Mouse (Mus musculus) midbrain, embryonic 10.5 days (tissue): Measurements from ENCODE around the gene Acss2. TPM values are rescaled to one million over a fixed set of nuclear protein-coding genes. Genes with fewer than 3 reads are reported as not detected.

ENCODE experiments used
- DNase-seq: peaks from one replicate; pipeline ENCODE4 v3.0.0-alpha.2; 2017; ENCODE audit warnings: low spot score
- H3K27ac ChIP-seq: fragments of 300-500 bp; sonication (generic); replicated peaks from 2 replicates; pipeline ENCODE4 v1.5.1; 2016; ENCODE audit warnings: mild to moderate bottlenecking
- H3K27me3 ChIP-seq: fragments of 300-500 bp; sonication (generic); 2 replicates; pipeline ENCODE4 v1.6.1; 2016; ENCODE audit warnings: low read depth, mild to moderate bottlenecking; ENCODE audit not compliant: poor library complexity, severe bottlenecking
- H3K36me3 ChIP-seq: fragments of 300-500 bp; sonication (generic); 2 replicates; pipeline ENCODE4 v1.6.1; 2016; ENCODE audit warnings: mild to moderate bottlenecking, moderate library complexity
- H3K4me1 ChIP-seq: fragments of 300-500 bp; sonication (generic); 2 replicates; pipeline ENCODE4 v1.6.1; 2016
- H3K4me3 ChIP-seq: fragments of 300-500 bp; sonication (generic); 2 replicates; pipeline ENCODE4 v1.5.1; 2016; ENCODE audit warnings: mild to moderate bottlenecking, moderate library complexity
- H3K9me3 ChIP-seq: fragments of 300-500 bp; sonication (generic); replicated peaks from 2 replicates; pipeline ENCODE4 v1.6.1; 2016; ENCODE audit warnings: mild to moderate bottlenecking
- WGBS: fragments of 180-500 bp; shearing (Covaris S2); methylation state at CpG from one replicate; pipeline ENCODE4 v1.1.7; 2016; 5-methylcytosine and 5-hydroxymethylcytosine counted together
- polyA plus RNA-seq: library from polyadenylated mRNA; unstranded; fragments of >200 nt; fragmentation: Nextera tagmentation; extraction: Ambion mirVana; gene quantifications from 2 replicates; pipeline ENCODE4 v1.2.1, GENCODE M21; 2016

The Acss2 gene
- polyA plus RNA-seq, 1 experiment from 2014 or later: 15.9 TPM

- no peak for DNase-seq
- Histone ChIP-seq H3K36me3 (no peaks in the 10 kb centered on the region), H3K9me3 (no peaks in the 10 kb centered on the region), H3K4me3 (no peak overlapping the region), H3K27me3 (no peaks in the 10 kb centered on the region), H3K27ac (peak overlapping the region; percentile 38; the same call in 1 of the 2 replicates), H3K4me1 (peaks cover 10% of the 10 kb centered on the region)
- WGBS: 88% methylated on average over 4 of the region's 4 CpGs
Observed at GRCm38 (mm10) chr2:155606360-155606759, 88.6 kb downstream of the Acss2 start.

DNA sequence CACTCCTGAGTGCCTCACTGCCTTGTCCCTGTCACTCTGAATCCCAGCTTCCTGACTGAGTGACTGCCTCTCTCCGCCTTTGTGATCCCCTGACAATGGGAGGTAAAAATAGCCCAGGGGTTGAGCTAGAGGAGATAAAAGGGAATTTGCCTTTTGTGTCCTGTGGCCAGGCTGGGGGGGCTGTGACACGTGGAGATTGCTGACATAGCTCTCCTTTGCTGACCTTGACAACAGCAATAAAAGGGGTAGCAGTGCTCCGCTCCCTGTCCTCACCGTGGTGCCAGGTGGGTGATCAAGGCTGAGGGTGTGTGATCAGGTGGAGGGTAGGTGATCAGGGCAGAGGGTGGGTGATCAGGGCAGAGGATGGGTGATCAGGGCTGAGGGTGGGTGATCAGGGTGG, 93.2 kb downstream of the Acss2 start, which contains the start of gene Myh7b:
Gene Myh7b, plus strand, starts transcription at position 235 of the 400 bp plus-strand sequence.
- Histone ChIP-seq H3K4me1 (peaks cover 20% of the 10 kb centered on the region), H3K9me3 (no peaks in the 10 kb centered on the region), H3K4me3 (no peak within 1 kb of the TSS), H3K27me3 (peaks cover 27% of the 10 kb centered on the region), H3K36me3 (no peaks in the 10 kb centered on the region), H3K27ac (no peak within 1 kb of the TSS)
- no peak for DNase-seq
- 42% methylated on average over 4 of the region's 4 CpGs for WGBS

DNA sequence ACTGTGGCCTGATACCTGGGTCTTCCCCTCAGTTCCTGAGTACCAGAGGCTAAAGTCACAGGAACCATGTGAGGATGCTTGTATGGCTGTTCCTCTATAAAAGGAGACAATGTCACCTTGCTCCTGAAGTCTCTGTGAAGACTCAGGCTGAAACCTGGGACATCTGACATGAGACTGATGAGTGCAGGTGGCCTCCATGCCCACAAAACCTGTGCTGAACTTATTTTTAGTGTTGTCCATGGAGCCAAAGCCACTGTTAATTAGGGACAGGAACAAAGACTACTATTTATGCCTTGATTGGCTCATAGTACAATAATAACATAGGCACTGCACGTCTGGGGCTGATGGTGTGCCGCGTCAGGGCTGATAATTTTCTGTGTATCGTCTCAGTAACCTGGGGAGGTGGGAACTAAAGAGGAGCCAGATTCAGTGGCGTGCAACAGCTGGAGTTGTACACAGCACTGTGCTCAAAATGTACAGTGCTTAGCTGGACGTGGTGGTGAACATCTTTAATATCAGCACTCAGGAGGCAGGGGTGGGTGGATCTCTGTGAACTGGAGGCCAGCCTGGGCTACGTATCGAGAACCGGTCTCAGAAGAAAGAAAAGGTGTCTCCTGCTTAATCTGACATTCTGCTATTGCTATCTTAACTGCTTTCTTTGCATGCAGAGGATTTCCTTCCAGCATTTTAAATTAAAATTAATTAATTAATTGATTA, 94.2 kb downstream of the Acss2 start:
- DNase-seq: no peak
- Histone ChIP-seq H3K9me3 (no peaks in the 10 kb centered on the region), H3K27me3 (peaks cover 27% of the 10 kb centered on the region), H3K4me1 (peaks cover 20% of the 10 kb centered on the region), H3K36me3 (no peaks in the 10 kb centered on the region), H3K4me3 (no peak overlapping the region), H3K27ac (no peak overlapping the region)
- WGBS: 90% methylated on average over 9 of the region's 9 CpGs

- H3K4me3 ChIP-seq: peak overlapping the region; percentile 50
- no peaks in the 10 kb centered on the region for H3K9me3 ChIP-seq
- H3K27ac ChIP-seq: peak overlapping the region; percentile 64
- 4% methylated on average over 20 of the region's 20 CpGs for WGBS
- peak; percentile 45 for DNase-seq
- peaks cover 27% of the 10 kb centered on the region for H3K27me3 ChIP-seq
- no peaks in the 10 kb centered on the region for H3K36me3 ChIP-seq
- H3K4me1 ChIP-seq: peaks cover 20% of the 10 kb centered on the region
Observed at GRCm38 (mm10) chr2:155613326-155613755, 95.6 kb downstream of the Acss2 start.

DNA sequence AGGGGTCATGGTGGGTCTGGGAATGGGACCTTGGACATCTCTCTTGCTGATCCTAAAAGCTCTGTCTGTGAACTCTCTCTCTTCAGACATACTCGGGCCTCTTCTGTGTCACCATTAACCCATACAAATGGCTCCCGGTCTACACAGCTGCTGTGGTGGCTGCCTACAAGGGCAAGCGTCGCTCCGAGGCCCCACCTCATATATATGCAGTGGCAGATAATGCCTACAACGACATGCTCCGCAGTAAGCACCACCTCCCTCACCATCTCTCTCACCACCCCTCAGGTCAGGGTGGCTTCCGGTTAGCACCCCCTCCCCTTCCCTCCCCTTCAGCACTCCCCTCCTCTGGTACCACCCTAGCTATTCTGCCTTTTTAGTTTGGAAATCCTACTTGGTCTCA, 96.2 kb downstream of the Acss2 start:
- Histone ChIP-seq H3K4me3 (peak overlapping the region; percentile 50; the same call in 1 of the 2 replicates), H3K9me3 (no peaks in the 10 kb centered on the region), H3K4me1 (peaks cover 20% of the 10 kb centered on the region), H3K27ac (no peak overlapping the region), H3K27me3 (peaks cover 27% of the 10 kb centered on the region), H3K36me3 (no peaks in the 10 kb centered on the region)
- DNase-seq: no peak
- WGBS: 74% methylated on average over 8 of the region's 8 CpGs

DNA sequence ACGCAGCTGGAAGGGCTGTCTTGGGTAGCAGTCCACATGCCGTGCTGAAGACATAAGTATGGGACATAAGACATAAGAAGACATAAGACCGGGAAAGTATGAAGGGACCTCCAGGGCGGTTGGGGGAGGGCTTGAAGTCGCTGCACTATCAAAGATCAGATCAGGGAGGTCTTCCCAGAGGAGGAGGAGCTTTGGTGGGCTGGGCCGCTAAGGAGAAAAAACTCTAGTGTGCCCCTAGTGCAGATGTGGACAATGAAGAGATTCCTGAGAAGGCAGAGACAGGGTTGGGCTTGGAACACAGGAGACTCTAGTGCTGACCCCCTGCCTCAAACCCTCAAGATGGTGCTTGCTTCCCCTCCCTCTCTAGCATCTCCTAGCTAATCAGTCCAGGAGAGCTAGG, 99.2 kb downstream of the Acss2 start:
- no peak overlapping the region for H3K27ac ChIP-seq
- 58% methylated on average over 6 of the region's 6 CpGs for WGBS

DNA sequence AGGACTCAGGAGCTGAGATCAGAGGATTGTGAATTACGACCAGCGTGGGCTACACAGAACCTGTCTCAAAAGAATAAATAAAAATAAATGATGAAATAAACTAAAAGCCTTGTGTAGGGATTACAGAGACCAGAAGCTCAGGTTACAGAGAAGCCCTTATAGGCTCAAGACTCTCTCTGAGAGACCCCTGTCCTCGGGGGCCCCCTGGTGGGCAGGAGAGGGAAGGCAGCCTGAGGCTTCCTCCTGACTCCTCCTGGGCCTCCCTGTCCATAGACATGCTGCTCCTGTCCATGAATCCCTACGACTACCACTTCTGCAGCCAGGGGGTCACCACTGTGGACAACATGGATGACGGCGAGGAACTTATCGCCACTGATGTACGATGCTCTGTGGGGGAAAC, 102.1 kb downstream of the Acss2 start:
- no peak overlapping the region for H3K4me3 ChIP-seq
- H3K4me1 ChIP-seq: peaks cover 12% of the 10 kb centered on the region
- no peaks in the 10 kb centered on the region for H3K9me3 ChIP-seq
- H3K27ac ChIP-seq: no peak overlapping the region
- no peaks in the 10 kb centered on the region for H3K36me3 ChIP-seq
- 21% methylated on average over 8 of the region's 8 CpGs for WGBS
- DNase-seq: peak; percentile 87
- peaks cover 22% of the 10 kb centered on the region; the same call in 1 of the 2 replicates for H3K27me3 ChIP-seq

More for the DNA sequence above, 99.2 kb downstream of the Acss2 start:
- Histone ChIP-seq H3K4me1 (peaks cover 20% of the 10 kb centered on the region), H3K27me3 (peaks cover 30% of the 10 kb centered on the region), H3K36me3 (no peaks in the 10 kb centered on the region), H3K4me3 (no peak overlapping the region), H3K9me3 (no peaks in the 10 kb centered on the region)
- DNase-seq: no peak

GRCm38 (mm10) chr2:155622606-155623005, 104.9 kb downstream of the Acss2 start:
- H3K36me3 ChIP-seq: no peaks in the 10 kb centered on the region
- 30% methylated on average over 11 of the region's 11 CpGs for WGBS
- no peak overlapping the region for H3K27ac ChIP-seq
- peaks cover 20% of the 10 kb centered on the region for H3K4me1 ChIP-seq
- no peaks in the 10 kb centered on the region for H3K9me3 ChIP-seq
- H3K27me3 ChIP-seq: peaks cover 46% of the 10 kb centered on the region
- H3K4me3 ChIP-seq: no peak overlapping the region
- DNase-seq: no peak

DNA sequence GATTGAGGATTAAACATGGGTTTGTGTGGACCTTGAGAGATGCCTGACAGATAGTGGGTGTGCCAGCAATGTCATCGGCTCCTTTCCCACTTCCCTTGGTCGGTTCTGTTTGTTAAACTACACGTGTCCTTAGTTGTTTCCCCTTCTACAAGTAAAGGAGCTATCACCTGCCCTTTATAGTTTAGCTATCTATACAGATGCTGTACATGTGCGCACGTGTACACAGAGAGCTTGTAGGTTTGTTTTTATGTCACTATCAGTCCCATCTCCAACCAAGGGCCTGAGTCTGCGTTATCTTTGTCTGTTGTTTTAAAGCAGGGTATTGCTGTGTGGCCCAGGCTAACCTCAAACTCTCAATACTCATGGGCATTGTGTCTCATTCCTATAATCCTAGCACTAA, 106.2 kb downstream of the Acss2 start:
- Histone ChIP-seq H3K27me3 (peaks cover 60% of the 10 kb centered on the region), H3K36me3 (no peaks in the 10 kb centered on the region)

GRCm38 (mm10) chr2:155624730-155625129, 107.0 kb downstream of the Acss2 start:
- H3K4me1 ChIP-seq: peaks cover 31% of the 10 kb centered on the region
- H3K9me3 ChIP-seq: no peaks in the 10 kb centered on the region
- no peak overlapping the region for H3K4me3 ChIP-seq
- no peaks in the 10 kb centered on the region for H3K36me3 ChIP-seq
- no peak overlapping the region for H3K27ac ChIP-seq
- peak; percentile 36 for DNase-seq
- peaks cover 67% of the 10 kb centered on the region for H3K27me3 ChIP-seq
- WGBS: 39% methylated on average over 10 of the region's 10 CpGs

More for the DNA sequence above, 106.2 kb downstream of the Acss2 start:
- WGBS: 91% methylated on average over 6 of the region's 6 CpGs
- Histone ChIP-seq H3K4me1 (peaks cover 27% of the 10 kb centered on the region), H3K9me3 (no peaks in the 10 kb centered on the region), H3K27ac (no peak overlapping the region), H3K4me3 (no peak overlapping the region)
- no peak for DNase-seq

DNA sequence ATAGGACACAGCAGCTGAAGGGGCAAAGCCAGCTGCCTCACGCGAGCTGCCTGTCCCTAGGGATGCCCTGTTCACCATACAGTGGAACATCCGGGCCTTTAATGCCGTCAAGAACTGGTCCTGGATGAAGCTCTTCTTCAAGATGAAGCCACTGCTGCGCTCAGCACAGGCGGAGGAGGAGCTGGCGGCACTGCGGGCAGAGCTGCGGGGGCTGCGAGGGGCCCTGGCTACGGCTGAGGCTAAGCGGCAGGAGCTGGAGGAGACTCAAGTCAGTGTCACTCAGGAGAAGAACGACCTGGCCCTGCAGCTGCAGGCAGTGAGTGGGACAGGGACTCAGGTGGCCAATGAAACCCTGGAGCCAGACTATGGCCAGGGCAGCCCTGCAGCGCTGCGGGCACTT, 108.5 kb downstream of the Acss2 start:
- H3K9me3 ChIP-seq: no peaks in the 10 kb centered on the region
- H3K27me3 ChIP-seq: peaks cover 77% of the 10 kb centered on the region
- no peak for DNase-seq
- H3K36me3 ChIP-seq: peaks cover 6% of the 10 kb centered on the region; the same call in 1 of the 2 replicates
- no peak overlapping the region for H3K27ac ChIP-seq
- no peak overlapping the region for H3K4me3 ChIP-seq
- 51% methylated on average over 15 of the region's 15 CpGs for WGBS
- peaks cover 43% of the 10 kb centered on the region for H3K4me1 ChIP-seq

GRCm38 (mm10) chr2:155627030-155627738, 109.4 kb downstream of the Acss2 start:
- peak; percentile 83 for DNase-seq
- Histone ChIP-seq H3K27me3 (peaks cover 86% of the 10 kb centered on the region), H3K27ac (no peak overlapping the region), H3K9me3 (no peaks in the 10 kb centered on the region), H3K4me1 (peaks cover 50% of the 10 kb centered on the region), H3K4me3 (no peak overlapping the region), H3K36me3 (peaks cover 14% of the 10 kb centered on the region)
- WGBS: 49% methylated on average over 21 of the region's 21 CpGs

DNA sequence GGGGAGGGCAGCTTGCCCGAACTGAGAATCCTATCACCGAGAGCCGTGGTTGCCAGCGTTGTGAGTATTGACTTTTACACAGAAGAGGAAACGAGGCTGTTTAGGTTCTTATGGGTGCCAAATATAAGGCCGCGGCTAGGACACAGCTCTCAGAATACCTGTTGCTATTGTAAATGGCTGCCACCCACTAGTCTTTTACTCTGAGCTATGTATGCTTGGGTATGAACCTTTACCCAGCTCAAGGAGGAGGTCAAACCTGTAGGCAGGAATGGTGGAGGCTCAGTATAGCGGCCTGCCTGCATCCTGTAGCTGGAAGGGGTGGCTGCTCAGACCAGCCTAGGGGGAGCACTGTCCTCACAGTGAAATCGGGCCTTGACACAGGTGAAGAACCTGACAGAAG, 110.4 kb downstream of the Acss2 start:
- Histone ChIP-seq H3K9me3 (no peaks in the 10 kb centered on the region), H3K36me3 (peaks cover 23% of the 10 kb centered on the region), H3K4me3 (no peak overlapping the region), H3K4me1 (peaks cover 48% of the 10 kb centered on the region), H3K27me3 (peaks cover 89% of the 10 kb centered on the region), H3K27ac (no peak overlapping the region)
- 80% methylated on average over 9 of the region's 9 CpGs for WGBS
- DNase-seq: no peak
